Mouse (Mus musculus) liver, embryonic 15.5 days (tissue): ENCODE measurements around the gene Hdhd3. TPM values are rescaled to one million over a fixed set of nuclear protein-coding genes. Genes with fewer than 3 reads are reported as not detected.

Experiments used
- ATAC-seq: fragments of 200-750 bp; cut with Nextera tagmentation; 2 replicates; pipeline ENCODE4 v1.8.0; 2017; ENCODE audit warnings: moderate number of reproducible peaks, mild to moderate bottlenecking, moderate library complexity; ENCODE audit not compliant: insufficient read depth
- H3K27ac ChIP-seq: fragments of 300-500 bp; sonication (generic); replicated peaks from 2 replicates; pipeline ENCODE4 v1.5.1; 2015; ENCODE audit warnings: mild to moderate bottlenecking, inconsistent platforms
- H3K27me3 ChIP-seq: fragments of 300-500 bp; sonication (generic); 2 replicates; pipeline ENCODE4 v1.6.1; 2015; ENCODE audit warnings: mild to moderate bottlenecking, inconsistent platforms
- H3K36me3 ChIP-seq: fragments of 300-500 bp; sonication (generic); replicated peaks from 2 replicates; pipeline ENCODE4 v1.6.1; 2015; ENCODE audit warnings: moderate library complexity, mild to moderate bottlenecking, inconsistent platforms
- H3K4me1 ChIP-seq: fragments of 300-500 bp; sonication (generic); replicated peaks from 2 replicates; pipeline ENCODE4 v1.6.1; 2015; ENCODE audit warnings: inconsistent platforms
- H3K4me2 ChIP-seq: fragments of 300-500 bp; sonication (generic); 2 replicates; pipeline ENCODE4 v1.6.1; 2015; ENCODE audit warnings: moderate library complexity, mild to moderate bottlenecking, inconsistent platforms
- H3K4me3 ChIP-seq: fragments of 300-500 bp; sonication (generic); replicated peaks from 2 replicates; pipeline ENCODE4 v1.5.1; 2015; ENCODE audit warnings: mild to moderate bottlenecking, inconsistent platforms
- H3K9ac ChIP-seq: fragments of 300-500 bp; sonication (generic); 2 replicates; pipeline ENCODE4 v1.6.1; 2015; ENCODE audit warnings: moderate library complexity, mild to moderate bottlenecking, inconsistent platforms
- H3K9me3 ChIP-seq: fragments of 300-500 bp; sonication (generic); replicated peaks from 2 replicates; pipeline ENCODE4 v1.6.1; 2016; ENCODE audit warnings: inconsistent platforms
- WGBS: fragments of 180-500 bp; shearing (Covaris S2); methylation state at CpG from one replicate; pipeline ENCODE4 v1.1.7; 2015; ENCODE audit warnings: mixed read lengths; ENCODE audit not compliant: insufficient replicate concordance; 5-methylcytosine and 5-hydroxymethylcytosine counted together
- polyA plus RNA-seq: library from polyadenylated mRNA; unstranded; fragments of >200 nt; fragmentation: Nextera tagmentation; extraction: Ambion mirVana; gene quantifications from 2 replicates; pipeline ENCODE4 v1.2.1, GENCODE M21; 2015

Gene Hdhd3
- polyA plus RNA-seq, 1 experiment from 2014 or later: 7.8 TPM

GRCm38 (mm10) chr4:62519849-62520233 is 16.6 kb upstream of the Hdhd3 start, which contains the start of gene Alad:
TSS of gene Alad (minus strand) at chr4:62519918.
- Histone ChIP-seq H3K27me3 (no peaks in the 10 kb centered on the region), H3K4me1 (peaks cover 74% of the 10 kb centered on the region), H3K4me3 (peak within 1 kb of the TSS; percentile 79), H3K27ac (peak within 1 kb of the TSS; percentile 99), H3K36me3 (peaks cover 33% of the 10 kb centered on the region), H3K4me2 (peak within 1 kb of the TSS; percentile 90), H3K9ac (peak within 1 kb of the TSS; percentile 91), H3K9me3 (no peaks in the 10 kb centered on the region)
- WGBS: under 1% methylated on average over 37 of the region's 37 CpGs
- ATAC-seq: peak; percentile 48

- peak overlapping the region; percentile 91 for H3K9ac ChIP-seq
- no peaks in the 10 kb centered on the region for H3K9me3 ChIP-seq
- 2% methylated on average over 26 of the region's 26 CpGs for WGBS
- H3K36me3 ChIP-seq: peaks cover 37% of the 10 kb centered on the region
- peak overlapping the region; percentile 79 for H3K4me3 ChIP-seq
- no peaks in the 10 kb centered on the region for H3K27me3 ChIP-seq
- peak overlapping the region; percentile 99 for H3K27ac ChIP-seq
- peak; percentile 6 for ATAC-seq
- H3K4me2 ChIP-seq: peak overlapping the region; percentile 90
- peaks cover 73% of the 10 kb centered on the region for H3K4me1 ChIP-seq
Observed at GRCm38 (mm10) chr4:62519122-62519848, 16.0 kb upstream of the Hdhd3 start.

GRCm38 (mm10) chr4:62518416-62519121 is 15.3 kb upstream of the Hdhd3 start:
- ATAC-seq: no peak
- peaks cover 73% of the 10 kb centered on the region for H3K4me1 ChIP-seq
- WGBS: 32% methylated on average over 13 of the region's 13 CpGs

GRCm38 (mm10) chr4:62517538-62518415 is 14.5 kb upstream of the Hdhd3 start:
- Histone ChIP-seq H3K9ac (peak overlapping the region; percentile 91), H3K27me3 (no peaks in the 10 kb centered on the region), H3K9me3 (no peaks in the 10 kb centered on the region), H3K36me3 (peaks cover 40% of the 10 kb centered on the region), H3K4me2 (peak overlapping the region; percentile 90), H3K4me1 (peaks cover 73% of the 10 kb centered on the region), H3K27ac (peak overlapping the region; percentile 99), H3K4me3 (peak overlapping the region; percentile 79)
- ATAC-seq: no peak
- WGBS: 29% methylated on average over 10 of the region's 10 CpGs

More at GRCm38 (mm10) chr4:62518416-62519121, 15.3 kb upstream of the Hdhd3 start:
- Histone ChIP-seq H3K27me3 (no peaks in the 10 kb centered on the region), H3K4me3 (peak overlapping the region; percentile 79), H3K9ac (peak overlapping the region; percentile 91), H3K36me3 (peaks cover 40% of the 10 kb centered on the region), H3K4me2 (peak overlapping the region; percentile 90), H3K9me3 (no peaks in the 10 kb centered on the region), H3K27ac (peak overlapping the region; percentile 99)

GRCm38 (mm10) chr4:62517046-62517445 is 13.8 kb upstream of the Hdhd3 start:
- peak overlapping the region; percentile 79 for H3K4me3 ChIP-seq
- WGBS: 13% methylated on average over 8 of the region's 8 CpGs
- H3K9me3 ChIP-seq: no peaks in the 10 kb centered on the region
- peak overlapping the region; percentile 91 for H3K9ac ChIP-seq
- peak overlapping the region; percentile 90 for H3K4me2 ChIP-seq
- peak overlapping the region; percentile 99 for H3K27ac ChIP-seq
- peak; percentile 37 for ATAC-seq
- H3K36me3 ChIP-seq: peaks cover 40% of the 10 kb centered on the region
- peaks cover 77% of the 10 kb centered on the region for H3K4me1 ChIP-seq
- H3K27me3 ChIP-seq: no peaks in the 10 kb centered on the region

- H3K36me3 ChIP-seq: peaks cover 40% of the 10 kb centered on the region
- H3K4me3 ChIP-seq: peak overlapping the region; percentile 79
- WGBS: 3% methylated on average over 1 of the region's 1 CpGs
- peak overlapping the region; percentile 90 for H3K4me2 ChIP-seq
- H3K9ac ChIP-seq: peak overlapping the region; percentile 91
- H3K27ac ChIP-seq: peak overlapping the region; percentile 99
- ATAC-seq: peak; percentile 90
- H3K9me3 ChIP-seq: no peaks in the 10 kb centered on the region
- H3K27me3 ChIP-seq: no peaks in the 10 kb centered on the region
- H3K4me1 ChIP-seq: peaks cover 77% of the 10 kb centered on the region
Observed at GRCm38 (mm10) chr4:62516579-62516978, 13.3 kb upstream of the Hdhd3 start.

- Histone ChIP-seq H3K4me1 (peaks cover 79% of the 10 kb centered on the region), H3K9me3 (no peaks in the 10 kb centered on the region), H3K36me3 (peaks cover 43% of the 10 kb centered on the region), H3K4me2 (peak overlapping the region; percentile 90), H3K9ac (peak overlapping the region; percentile 91), H3K4me3 (peak overlapping the region; percentile 79), H3K27ac (peak overlapping the region; percentile 99), H3K27me3 (no peaks in the 10 kb centered on the region)
- 19% methylated on average over 2 of the region's 2 CpGs for WGBS
- ATAC-seq: peak; percentile 41
Observed at GRCm38 (mm10) chr4:62516079-62516478, 12.8 kb upstream of the Hdhd3 start.

GRCm38 (mm10) chr4:62515490-62515889 is 12.2 kb upstream of the Hdhd3 start:
- H3K4me3 ChIP-seq: peak overlapping the region; percentile 79

GRCm38 (mm10) chr4:62514995-62515394 is 11.7 kb upstream of the Hdhd3 start:
- peak overlapping the region; percentile 90 for H3K4me2 ChIP-seq
- peaks cover 79% of the 10 kb centered on the region for H3K4me1 ChIP-seq
- peak overlapping the region; percentile 91 for H3K9ac ChIP-seq
- no peaks in the 10 kb centered on the region for H3K9me3 ChIP-seq
- no peak for ATAC-seq
- peaks cover 54% of the 10 kb centered on the region for H3K36me3 ChIP-seq
- no peaks in the 10 kb centered on the region for H3K27me3 ChIP-seq
- peak overlapping the region; percentile 79 for H3K4me3 ChIP-seq
- peak overlapping the region; percentile 99 for H3K27ac ChIP-seq
- WGBS: 48% methylated on average over 7 of the region's 7 CpGs

More at GRCm38 (mm10) chr4:62515490-62515889, 12.2 kb upstream of the Hdhd3 start:
- peaks cover 49% of the 10 kb centered on the region for H3K36me3 ChIP-seq
- H3K9me3 ChIP-seq: no peaks in the 10 kb centered on the region
- no peaks in the 10 kb centered on the region for H3K27me3 ChIP-seq
- peaks cover 79% of the 10 kb centered on the region for H3K4me1 ChIP-seq
- ATAC-seq: peak; percentile 9; the same call in 1 of the 2 replicates
- peak overlapping the region; percentile 99 for H3K27ac ChIP-seq
- peak overlapping the region; percentile 91 for H3K9ac ChIP-seq
- peak overlapping the region; percentile 90 for H3K4me2 ChIP-seq
- WGBS: 8% methylated on average over 3 of the region's 3 CpGs

GRCm38 (mm10) chr4:62513998-62514506 is 10.8 kb upstream of the Hdhd3 start:
- H3K9me3 ChIP-seq: no peaks in the 10 kb centered on the region
- H3K4me1 ChIP-seq: peaks cover 87% of the 10 kb centered on the region
- no peak for ATAC-seq
- peaks cover 64% of the 10 kb centered on the region for H3K36me3 ChIP-seq
- H3K27ac ChIP-seq: peak overlapping the region; percentile 65
- WGBS: 58% methylated on average over 11 of the region's 11 CpGs
- H3K27me3 ChIP-seq: no peaks in the 10 kb centered on the region
- peak overlapping the region; percentile 79 for H3K4me3 ChIP-seq
- peak overlapping the region; percentile 90 for H3K4me2 ChIP-seq
- peak overlapping the region; percentile 44; the same call in 1 of the 2 replicates for H3K9ac ChIP-seq
